Mouse (Mus musculus): Measurements from ENCODE around the gene Rbm47.

DNA sequence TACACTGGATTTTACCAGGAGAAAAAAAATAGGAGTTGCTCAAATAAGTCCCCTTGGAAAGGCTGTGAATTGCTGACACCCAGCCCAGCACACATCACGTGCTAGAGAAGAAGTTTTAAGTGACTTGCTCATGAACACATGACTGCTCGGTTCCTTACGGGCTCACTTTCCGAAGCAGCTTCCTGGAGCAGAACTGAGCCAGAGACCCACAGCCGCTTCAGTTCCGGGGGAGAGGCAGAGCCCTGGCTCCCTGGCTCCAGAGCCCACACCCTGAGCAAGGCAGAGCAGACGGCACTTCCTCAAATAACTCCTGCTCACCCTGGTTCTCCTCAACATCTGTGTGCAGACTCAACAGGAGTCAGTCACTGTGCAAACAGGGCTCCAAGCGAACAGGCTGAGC lies 60.9 kb downstream of the Rbm47 start:
- TF ChIP-seq EP300 (IDR thresholded peaks at IDR 0.05): no peak
- TF ChIP-seq CTCF (IDR thresholded peaks at IDR 0.05): no peak

Data from lung, postnatal 0 days (tissue).